Mouse (Mus musculus) stomach, postnatal 0 days (tissue): ENCODE results near the gene Dnajb14. TPM values are rescaled to one million over a fixed set of nuclear protein-coding genes. Genes with fewer than 3 reads are reported as not detected.

ENCODE experiments used
- ATAC-seq: fragments of 200-750 bp; cut with Nextera tagmentation; 2 replicates; pipeline ENCODE4 v1.8.0; 2017; ENCODE audit not compliant: low FRiP score, low TSS enrichment
- DNase-seq: peaks from one replicate; pipeline ENCODE4 v3.0.0-alpha.2; 2016; ENCODE audit warnings: low spot score
- H3K27ac ChIP-seq: fragments of 300-500 bp; sonication (generic); replicated peaks from 2 replicates; pipeline ENCODE4 v1.5.1; 2014; ENCODE audit warnings: mild to moderate bottlenecking, control low read depth
- H3K27me3 ChIP-seq: fragments of 300-500 bp; sonication (generic); 2 replicates; pipeline ENCODE4 v1.6.1; 2014; ENCODE audit warnings: low read length; ENCODE audit not compliant: control insufficient read depth, insufficient read depth
- H3K36me3 ChIP-seq: fragments of 300-500 bp; sonication (generic); 2 replicates; pipeline ENCODE4 v1.6.1; 2014; ENCODE audit warnings: low read length, mixed read lengths; ENCODE audit not compliant: control insufficient read depth, insufficient read depth
- H3K4me1 ChIP-seq: fragments of 300-500 bp; sonication (generic); replicated peaks from 2 replicates; pipeline ENCODE4 v1.6.1; 2014; ENCODE audit warnings: antibody characterized with exemption; ENCODE audit not compliant: control insufficient read depth, insufficient read depth
- H3K4me2 ChIP-seq: fragments of 300-500 bp; sonication (generic); replicated peaks from 2 replicates; pipeline ENCODE4 v1.6.1; 2014; ENCODE audit warnings: low read depth, mild to moderate bottlenecking, control low read depth, moderate library complexity
- H3K4me3 ChIP-seq: fragments of 300-500 bp; sonication (generic); 2 replicates; pipeline ENCODE4 v1.5.1; 2014; ENCODE audit warnings: low read depth, low read length, control low read depth
- H3K9ac ChIP-seq: fragments of 300-500 bp; sonication (generic); 2 replicates; pipeline ENCODE4 v1.6.1; 2014; ENCODE audit warnings: mild to moderate bottlenecking, low read length, control low read depth, mixed read lengths
- H3K9me3 ChIP-seq: fragments of 300-500 bp; sonication (generic); 2 replicates; pipeline ENCODE4 v1.6.1; 2016; ENCODE audit warnings: low read length; ENCODE audit not compliant: control insufficient read depth
- CTCF ChIP-seq: IDR thresholded peaks from 2 replicates; pipeline ENCODE4 v1.5.1; 2016; ENCODE audit warnings: antibody characterized with exemption, low read depth, mild to moderate bottlenecking, moderate library complexity
- EP300 ChIP-seq: optimal IDR thresholded peaks from 2 replicates; pipeline ENCODE3; 2016; ENCODE audit warnings: antibody characterized with exemption
- WGBS: fragments of 180-500 bp; shearing (Covaris S2); extraction: QIAGEN DNeasy Blood & Tissue Kit; methylation state at CpG from one replicate; pipeline ENCODE4 v1.1.7; 2014; 5-methylcytosine and 5-hydroxymethylcytosine counted together
- polyA plus RNA-seq: library from polyadenylated mRNA; unstranded; fragments of >200 nt; fragmentation: Nextera tagmentation; extraction: Ambion mirVana; gene quantifications from 2 replicates; pipeline ENCODE4 v1.2.1, GENCODE M21; 2015

Dnajb14 gene
- polyA plus RNA-seq, 1 experiment from 2014 or later, result 12.6 TPM

DNA sequence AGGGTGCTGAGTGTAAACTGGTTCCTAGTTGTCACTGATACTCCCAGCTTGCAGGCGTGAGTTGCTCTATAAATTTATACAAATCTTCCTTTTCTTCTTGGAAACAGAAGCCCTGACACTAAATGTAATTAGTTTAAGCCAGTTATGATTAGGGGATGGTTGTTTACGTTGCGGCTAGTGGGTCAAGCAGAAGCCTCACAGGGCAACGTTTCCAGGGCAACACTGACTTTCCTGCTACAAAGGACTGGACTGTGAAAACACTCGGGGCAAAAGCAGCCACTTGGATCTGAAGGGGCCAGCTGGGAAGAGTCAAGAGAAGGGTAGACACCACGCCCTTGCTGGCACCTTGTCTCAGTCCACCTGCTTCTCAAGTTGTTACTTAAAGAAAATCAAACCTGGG is 69.1 kb downstream of the Dnajb14 start:
- no peak for DNase-seq
- H3K9me3 ChIP-seq, result no peaks in the 10 kb centered on the region
- H3K4me3 ChIP-seq, result no peak overlapping the region

DNA sequence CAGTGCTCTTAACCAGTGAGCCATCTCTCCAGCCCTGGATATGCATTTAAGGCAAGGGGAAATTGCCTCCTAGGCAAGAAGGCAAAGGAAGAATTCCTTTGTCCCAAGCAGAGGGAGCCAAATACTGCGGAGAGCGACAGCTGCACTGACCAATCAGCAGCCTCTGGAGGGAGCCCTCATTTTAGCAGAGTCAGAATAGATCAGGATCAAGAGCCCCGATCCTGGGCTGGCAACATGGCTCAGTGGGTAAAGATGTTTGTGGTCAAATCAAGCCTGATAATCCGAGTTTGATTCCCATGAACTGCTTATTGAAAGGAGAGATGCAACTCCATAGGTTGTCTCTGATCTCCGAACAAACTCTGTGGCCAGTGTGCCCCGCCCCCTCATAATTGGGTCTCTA is 71.1 kb downstream of the Dnajb14 start:
- Histone ChIP-seq H3K4me3 (no peak overlapping the region), H3K9me3 (no peaks in the 10 kb centered on the region), H3K36me3 (no peaks in the 10 kb centered on the region), H3K27me3 (no peaks in the 10 kb centered on the region), H3K9ac (no peak overlapping the region), H3K4me1 (no peaks in the 10 kb centered on the region), H3K27ac (no peak overlapping the region), H3K4me2 (peak overlapping the region; percentile 20; the same call in 1 of the 2 replicates)
- DNase-seq (peak; percentile 70), ATAC-seq (peak; percentile 62)
- WGBS, result 52% methylated on average over 6 of the region's 6 CpGs
- TF ChIP-seq EP300, result no peak
- TF ChIP-seq CTCF, result peak; percentile 69

More for the DNA sequence above, 69.1 kb downstream of the Dnajb14 start:
- H3K4me1 ChIP-seq, result no peaks in the 10 kb centered on the region
- no peak for ATAC-seq
- H3K36me3 ChIP-seq, result 0 out of 2 replicates have a peak, but pooled peaks cover under 1% of the 10 kb centered on the region
- H3K4me2 ChIP-seq, result no peak overlapping the region
- H3K27ac ChIP-seq, result no peak overlapping the region
- no peak overlapping the region for H3K9ac ChIP-seq
- WGBS, result 20% methylated on average over 6 of the region's 6 CpGs
- TF ChIP-seq CTCF, result no peak
- no peak for TF ChIP-seq EP300
- H3K27me3 ChIP-seq, result no peaks in the 10 kb centered on the region

DNA sequence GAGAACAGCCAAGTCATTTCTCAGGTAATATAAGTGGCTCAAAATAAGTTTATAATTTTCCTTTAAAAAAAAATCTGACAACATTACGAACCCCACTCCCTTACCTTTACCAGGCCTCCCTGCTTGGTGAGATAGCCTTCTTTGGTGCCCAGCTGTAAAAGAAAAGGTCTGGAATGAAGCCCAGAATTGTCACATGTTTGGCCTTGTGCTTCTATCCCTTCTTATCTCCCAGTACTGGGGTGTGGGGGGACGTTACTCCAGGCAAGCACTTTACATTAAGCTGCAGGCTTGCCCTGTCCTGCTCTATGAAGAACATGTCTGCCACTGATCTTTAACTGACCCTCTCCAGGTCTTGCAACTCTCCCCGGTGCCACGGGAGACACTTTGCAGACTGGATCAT is 73.3 kb downstream of the Dnajb14 start:
- no peak overlapping the region for H3K9ac ChIP-seq
- H3K27ac ChIP-seq, result 0 out of 2 replicates have a peak overlapping the region, but pooled peaks have one; percentile 18
- no peaks in the 10 kb centered on the region for H3K9me3 ChIP-seq
- no peak overlapping the region for H3K4me2 ChIP-seq
- no peaks in the 10 kb centered on the region for H3K27me3 ChIP-seq
- H3K36me3 ChIP-seq, result no peaks in the 10 kb centered on the region
- peak; percentile 90 for ATAC-seq
- TF ChIP-seq CTCF (no peak), EP300 (no peak)
- H3K4me1 ChIP-seq, result no peaks in the 10 kb centered on the region
- peak; percentile 81 for DNase-seq
- no peak overlapping the region for H3K4me3 ChIP-seq
- 30% methylated on average over 4 of the region's 4 CpGs for WGBS

DNA sequence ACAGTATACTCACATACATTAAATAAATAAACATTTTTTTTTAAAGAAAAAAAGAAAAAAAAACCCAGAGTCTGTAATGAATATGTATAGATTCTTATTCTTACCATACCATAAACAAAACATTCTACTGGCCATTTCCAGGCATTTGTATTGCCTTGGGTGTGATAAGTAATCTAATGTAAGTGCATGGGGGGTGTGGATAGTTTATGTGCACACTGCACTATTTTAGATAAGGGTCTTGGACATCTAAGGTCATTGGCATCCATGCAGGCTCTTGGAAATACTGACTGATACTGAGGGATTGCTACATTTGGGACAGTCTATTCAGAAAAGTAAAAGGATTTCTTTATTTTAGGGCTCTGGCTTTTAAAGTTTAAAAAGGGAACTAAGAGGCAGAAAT is 74.1 kb downstream of the Dnajb14 start:
- Histone ChIP-seq H3K27ac (no peak overlapping the region), H3K27me3 (no peaks in the 10 kb centered on the region), H3K9me3 (no peaks in the 10 kb centered on the region), H3K4me3 (no peak overlapping the region), H3K4me2 (no peak overlapping the region), H3K4me1 (no peaks in the 10 kb centered on the region), H3K36me3 (no peaks in the 10 kb centered on the region), H3K9ac (no peak overlapping the region)
- TF ChIP-seq CTCF (no peak), EP300 (no peak)
- DNase-seq, result no peak
- ATAC-seq, result no peak

DNA sequence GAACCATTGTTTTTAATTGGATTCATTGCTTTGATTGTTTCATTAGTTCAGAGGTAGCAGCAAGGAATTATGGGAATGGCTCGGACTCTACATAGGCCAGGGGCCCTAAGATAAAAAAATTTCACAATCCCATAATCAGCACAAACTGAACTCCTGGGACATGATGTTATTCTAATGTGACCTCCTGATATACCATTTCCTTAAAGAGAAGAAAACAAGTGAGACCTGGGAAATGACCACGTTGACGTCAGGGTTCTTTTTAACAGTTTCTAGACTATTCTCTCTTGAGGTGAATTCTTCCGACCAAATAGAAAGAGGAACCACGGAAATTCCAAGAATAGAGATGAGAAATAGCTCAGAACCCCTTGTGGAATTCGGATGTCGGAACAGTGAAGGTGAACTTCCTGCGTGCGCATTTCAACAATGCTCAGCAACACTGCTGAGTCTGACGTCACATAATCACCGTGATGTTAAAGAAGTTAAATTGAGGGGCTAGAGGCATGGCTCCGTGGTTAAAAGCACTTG is 74.7 kb downstream of the Dnajb14 start:
- no peak for ATAC-seq
- H3K27ac ChIP-seq, result no peak overlapping the region
- H3K4me3 ChIP-seq, result no peak overlapping the region
- no peaks in the 10 kb centered on the region for H3K9me3 ChIP-seq
- WGBS, result 89% methylated on average over 12 of the region's 12 CpGs
- DNase-seq, result no peak
- no peaks in the 10 kb centered on the region for H3K4me1 ChIP-seq
- TF ChIP-seq EP300, result no peak
- no peak for TF ChIP-seq CTCF
- no peak overlapping the region for H3K9ac ChIP-seq
- H3K36me3 ChIP-seq, result no peaks in the 10 kb centered on the region
- H3K27me3 ChIP-seq, result no peaks in the 10 kb centered on the region
- H3K4me2 ChIP-seq, result no peak overlapping the region

DNA sequence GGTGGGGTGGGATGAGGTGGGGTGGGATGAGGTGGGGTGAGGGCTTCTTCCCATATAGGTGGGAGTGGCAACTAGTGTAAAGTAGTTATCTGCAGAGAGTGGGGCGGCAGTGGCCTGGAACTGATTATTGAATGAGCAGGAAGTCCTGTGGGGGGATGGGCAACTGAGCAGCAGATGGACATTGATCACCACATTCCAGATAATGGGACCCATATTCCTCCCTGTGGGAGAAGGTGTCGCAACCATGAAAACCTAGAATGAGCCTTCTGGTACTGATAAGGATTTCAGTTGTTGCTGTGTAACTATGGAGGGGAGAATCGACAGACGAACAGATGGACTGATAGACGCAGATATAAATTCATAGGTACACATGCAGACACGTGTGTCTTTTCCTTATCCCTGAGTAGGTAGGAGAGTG is 76.3 kb downstream of the Dnajb14 start:
- no peak for ATAC-seq
- H3K4me3 ChIP-seq, result no peak overlapping the region
- no peak for TF ChIP-seq CTCF
- no peak for TF ChIP-seq EP300

More for the DNA sequence above, 76.3 kb downstream of the Dnajb14 start:
- Histone ChIP-seq H3K27ac (no peak overlapping the region), H3K36me3 (no peaks in the 10 kb centered on the region), H3K4me1 (no peaks in the 10 kb centered on the region), H3K4me2 (no peak overlapping the region), H3K9ac (no peak overlapping the region), H3K27me3 (no peaks in the 10 kb centered on the region), H3K9me3 (no peaks in the 10 kb centered on the region)
- WGBS, result 78% methylated on average over 6 of the region's 6 CpGs
- DNase-seq, result no peak
